Mouse (Mus musculus): ENCODE measurements around the gene Crtac1. TPM values are rescaled to one million over a fixed set of nuclear protein-coding genes. Genes with fewer than 3 reads are reported as not detected.

Crtac1 gene
- polyA plus RNA-seq, 1 experiment from 2014 or later, result 4.0 TPM

GRCm38 (mm10) chr19:42355476-42355875 lies 76.1 kb downstream of the Crtac1 start:
- WGBS, result 95% methylated on average over 16 of the region's 16 CpGs

GRCm38 (mm10) chr19:42341183-42341582 lies 90.4 kb downstream of the Crtac1 start:
- DNase-seq (ENCODE audit: low spot score) (peak; percentile 74), ATAC-seq (replicated peaks; ENCODE audit: low FRiP score) (no peak)
- Histone ChIP-seq H3K36me3 (ENCODE audit: control insufficient read depth, insufficient read depth, low read length) (no peaks in the 10 kb centered on the region), H3K9me3 (ENCODE audit: control insufficient read depth, low read length) (no peaks in the 10 kb centered on the region), H3K9ac (ENCODE audit: low read length) (no peak overlapping the region), H3K4me2 (ENCODE audit: low read depth, low read length, severe bottlenecking) (no peak overlapping the region), H3K4me3 (ENCODE audit: low read depth, low read length) (no peak overlapping the region), H3K27ac (ENCODE audit: low read depth, low read length) (no peak overlapping the region), H3K4me1 (replicated peaks; ENCODE audit: control insufficient read depth, insufficient read depth, low read length) (no peaks in the 10 kb centered on the region), H3K27me3 (ENCODE audit: control insufficient read depth, insufficient read depth, low read length) (no peaks in the 10 kb centered on the region)
- 45% methylated on average over 6 of the region's 6 CpGs for WGBS

More at GRCm38 (mm10) chr19:42355476-42355875, 76.1 kb downstream of the Crtac1 start:
- Histone ChIP-seq H3K9me3 (ENCODE audit: control insufficient read depth, low read length) (no peaks in the 10 kb centered on the region), H3K4me3 (ENCODE audit: low read depth, low read length) (no peak overlapping the region), H3K4me1 (replicated peaks; ENCODE audit: control insufficient read depth, insufficient read depth, low read length) (no peaks in the 10 kb centered on the region), H3K27me3 (ENCODE audit: control insufficient read depth, insufficient read depth, low read length) (no peaks in the 10 kb centered on the region), H3K9ac (ENCODE audit: low read length) (no peak overlapping the region), H3K27ac (ENCODE audit: low read depth, low read length) (no peak overlapping the region), H3K4me2 (ENCODE audit: low read depth, low read length, severe bottlenecking) (no peak overlapping the region), H3K36me3 (ENCODE audit: control insufficient read depth, insufficient read depth, low read length) (no peaks in the 10 kb centered on the region)
- ATAC-seq (replicated peaks; ENCODE audit: low FRiP score) (no peak), DNase-seq (ENCODE audit: low spot score) (no peak)

GRCm38 (mm10) chr19:42332081-42332736 lies 99.4 kb downstream of the Crtac1 start:
- DNase-seq (ENCODE audit: low spot score) (no peak), ATAC-seq (replicated peaks; ENCODE audit: low FRiP score) (no peak)
- H3K36me3 ChIP-seq (ENCODE audit: control insufficient read depth, insufficient read depth, low read length), result no peaks in the 10 kb centered on the region
- no peaks in the 10 kb centered on the region for H3K27me3 ChIP-seq (ENCODE audit: control insufficient read depth, insufficient read depth, low read length)
- no peaks in the 10 kb centered on the region for H3K4me1 ChIP-seq (replicated peaks; ENCODE audit: control insufficient read depth, insufficient read depth, low read length)
- H3K4me3 ChIP-seq (ENCODE audit: low read depth, low read length), result no peak overlapping the region
- no peak overlapping the region for H3K27ac ChIP-seq (ENCODE audit: low read depth, low read length)
- WGBS, result 51% methylated on average over 9 of the region's 9 CpGs
- no peak overlapping the region for H3K9ac ChIP-seq (ENCODE audit: low read length)
- no peak overlapping the region for H3K4me2 ChIP-seq (ENCODE audit: low read depth, low read length, severe bottlenecking)
- no peaks in the 10 kb centered on the region for H3K9me3 ChIP-seq (ENCODE audit: control insufficient read depth, low read length)

GRCm38 (mm10) chr19:42331446-42331845 lies 100.1 kb downstream of the Crtac1 start:
- no peak for DNase-seq (ENCODE audit: low spot score)

GRCm38 (mm10) chr19:42328160-42328559 lies 103.4 kb downstream of the Crtac1 start:
- ATAC-seq (replicated peaks; ENCODE audit: low FRiP score) (no peak), DNase-seq (ENCODE audit: low spot score) (no peak)
- Histone ChIP-seq H3K4me3 (ENCODE audit: low read depth, low read length) (no peak overlapping the region), H3K4me1 (replicated peaks; ENCODE audit: control insufficient read depth, insufficient read depth, low read length) (no peaks in the 10 kb centered on the region), H3K27me3 (ENCODE audit: control insufficient read depth, insufficient read depth, low read length) (no peaks in the 10 kb centered on the region), H3K9me3 (ENCODE audit: control insufficient read depth, low read length) (no peaks in the 10 kb centered on the region), H3K4me2 (ENCODE audit: low read depth, low read length, severe bottlenecking) (no peak overlapping the region), H3K9ac (ENCODE audit: low read length) (no peak overlapping the region), H3K27ac (ENCODE audit: low read depth, low read length) (no peak overlapping the region), H3K36me3 (ENCODE audit: control insufficient read depth, insufficient read depth, low read length) (no peaks in the 10 kb centered on the region)
- 77% methylated on average over 9 of the region's 9 CpGs for WGBS

More at GRCm38 (mm10) chr19:42331446-42331845, 100.1 kb downstream of the Crtac1 start:
- WGBS, result 86% methylated on average over 7 of the region's 7 CpGs
- H3K9ac ChIP-seq (ENCODE audit: low read length), result no peak overlapping the region
- no peak for ATAC-seq (replicated peaks; ENCODE audit: low FRiP score)
- no peaks in the 10 kb centered on the region for H3K36me3 ChIP-seq (ENCODE audit: control insufficient read depth, insufficient read depth, low read length)
- no peaks in the 10 kb centered on the region for H3K4me1 ChIP-seq (replicated peaks; ENCODE audit: control insufficient read depth, insufficient read depth, low read length)
- no peaks in the 10 kb centered on the region for H3K9me3 ChIP-seq (ENCODE audit: control insufficient read depth, low read length)
- H3K27ac ChIP-seq (ENCODE audit: low read depth, low read length), result no peak overlapping the region
- no peak overlapping the region for H3K4me2 ChIP-seq (ENCODE audit: low read depth, low read length, severe bottlenecking)
- H3K27me3 ChIP-seq (ENCODE audit: control insufficient read depth, insufficient read depth, low read length), result no peaks in the 10 kb centered on the region
- H3K4me3 ChIP-seq (ENCODE audit: low read depth, low read length), result no peak overlapping the region

GRCm38 (mm10) chr19:42325894-42326293 lies 105.7 kb downstream of the Crtac1 start:
- ATAC-seq (replicated peaks; ENCODE audit: low FRiP score), result no peak
- Histone ChIP-seq H3K36me3 (ENCODE audit: control insufficient read depth, insufficient read depth, low read length) (no peaks in the 10 kb centered on the region), H3K27ac (ENCODE audit: low read depth, low read length) (no peak overlapping the region), H3K9me3 (ENCODE audit: control insufficient read depth, low read length) (no peaks in the 10 kb centered on the region), H3K4me3 (ENCODE audit: low read depth, low read length) (no peak overlapping the region), H3K9ac (ENCODE audit: low read length) (no peak overlapping the region), H3K4me1 (replicated peaks; ENCODE audit: control insufficient read depth, insufficient read depth, low read length) (0 out of 2 replicates have a peak, but pooled peaks cover 2% of the 10 kb centered on the region), H3K27me3 (ENCODE audit: control insufficient read depth, insufficient read depth, low read length) (no peaks in the 10 kb centered on the region), H3K4me2 (ENCODE audit: low read depth, low read length, severe bottlenecking) (no peak overlapping the region)
- DNase-seq (ENCODE audit: low spot score), result peak; percentile 77
- WGBS, result 10% methylated on average over 11 of the region's 11 CpGs

GRCm38 (mm10) chr19:42322357-42323090 lies 109.1 kb downstream of the Crtac1 start:
- H3K27me3 ChIP-seq (ENCODE audit: control insufficient read depth, insufficient read depth, low read length), result no peaks in the 10 kb centered on the region
- H3K36me3 ChIP-seq (ENCODE audit: control insufficient read depth, insufficient read depth, low read length), result no peaks in the 10 kb centered on the region
- DNase-seq (ENCODE audit: low spot score) (no peak), ATAC-seq (replicated peaks; ENCODE audit: low FRiP score) (no peak)
- no peak overlapping the region for H3K4me3 ChIP-seq (ENCODE audit: low read depth, low read length)
- H3K4me2 ChIP-seq (ENCODE audit: low read depth, low read length, severe bottlenecking), result no peak overlapping the region
- WGBS, result 67% methylated on average over 12 of the region's 12 CpGs
- H3K27ac ChIP-seq (ENCODE audit: low read depth, low read length), result no peak overlapping the region
- H3K4me1 ChIP-seq (replicated peaks; ENCODE audit: control insufficient read depth, insufficient read depth, low read length), result peaks cover 2% of the 10 kb centered on the region; the same call in 1 of the 2 replicates
- no peaks in the 10 kb centered on the region for H3K9me3 ChIP-seq (ENCODE audit: control insufficient read depth, low read length)
- no peak overlapping the region for H3K9ac ChIP-seq (ENCODE audit: low read length)

GRCm38 (mm10) chr19:42321936-42322335 lies 109.6 kb downstream of the Crtac1 start:
- WGBS, result 38% methylated on average over 5 of the region's 5 CpGs
- Histone ChIP-seq H3K36me3 (ENCODE audit: control insufficient read depth, insufficient read depth, low read length) (no peaks in the 10 kb centered on the region), H3K27me3 (ENCODE audit: control insufficient read depth, insufficient read depth, low read length) (no peaks in the 10 kb centered on the region), H3K27ac (ENCODE audit: low read depth, low read length) (no peak overlapping the region), H3K9me3 (ENCODE audit: control insufficient read depth, low read length) (no peaks in the 10 kb centered on the region), H3K4me1 (replicated peaks; ENCODE audit: control insufficient read depth, insufficient read depth, low read length) (peaks cover 2% of the 10 kb centered on the region; the same call in 1 of the 2 replicates), H3K4me2 (ENCODE audit: low read depth, low read length, severe bottlenecking) (no peak overlapping the region), H3K4me3 (ENCODE audit: low read depth, low read length) (no peak overlapping the region), H3K9ac (ENCODE audit: low read length) (no peak overlapping the region)
- ATAC-seq (replicated peaks; ENCODE audit: low FRiP score), result no peak
- DNase-seq (ENCODE audit: low spot score), result no peak
